21 mouse cellular contexts compared by ENCODE assay signal in the genomic region with DNA sequence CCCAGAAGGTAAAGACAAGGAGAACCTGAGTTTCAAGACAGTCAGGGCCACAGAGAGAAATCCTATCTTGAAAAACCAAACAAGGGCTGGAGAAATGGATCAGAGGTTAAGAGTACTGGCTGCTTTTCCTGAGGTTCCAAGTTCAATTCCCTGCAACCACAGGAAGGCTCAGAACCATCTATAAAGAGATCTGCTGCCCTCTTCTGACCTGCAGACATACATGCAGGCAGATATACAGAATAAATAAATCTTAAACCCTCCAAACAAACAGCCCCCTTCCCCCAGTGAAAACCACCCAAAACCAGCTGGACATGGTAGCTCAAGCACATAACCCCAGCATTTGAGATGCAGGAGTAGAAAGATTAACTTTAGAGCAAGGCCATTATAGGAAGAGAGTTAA. TPM values are rescaled to one million over a fixed set of nuclear protein-coding genes. Genes with fewer than 3 reads are reported as not detected.
DNase-seq lines count a peak whose midpoint lies in the region; ATAC-seq and TF ChIP-seq lines count a peak whose summit lies in the region.
"Had no signal": no experiment of that assay in that cellular context is flagged by ENCODE, and none has a peak within 500 bp of the region (broad histone marks: within the 10 kb centered on the region; RNA-seq: fewer than 3 reads in every experiment).

No protein-coding gene starts in this region.

- no peak for TF ChIP-seq POLR2A in ES-Bruce4 (IDR thresholded peaks at IDR 0.05; ENCODE audit: insufficient read depth, low read length)

- no peak overlapping the region for H3K9ac ChIP-seq in heart, postnatal 0 days (replicated peaks; ENCODE audit: low read depth, low read length)
- no peak overlapping the region for H3K9ac ChIP-seq in lung, embryonic 14.5 days
- H3K9ac ChIP-seq in ES-Bruce4 (ENCODE audit: low read depth, poor library complexity, severe bottlenecking), result 0 out of 2 replicates have a peak overlapping the region, but pooled peaks have one; percentile 35
- H3K9ac ChIP-seq: embryonic facial prominence, embryonic 15.5 days; limb, embryonic 12.5 days; liver, embryonic 13.5 days had no signal

- DNase-seq in heart, postnatal 0 days (ENCODE audit: low spot score), result no peak
- DNase-seq in heart, adult 18-20 months, result no peak
- no peak for DNase-seq in lung, embryonic 14.5 days
- no peak for DNase-seq in lung, postnatal 4 days
- no peak for DNase-seq in MN1 (ENCODE audit: low spot score)
- DNase-seq: adrenal gland, postnatal 10 days; cerebellum, adult 9-11 months; kidney, adult 9 months; kidney, postnatal 36 days; liver, embryonic 13.5 days; lung, postnatal 10 days; retina, postnatal 1 day; right cerebral cortex, postnatal 4 days had no signal

- peaks cover 67% of the 10 kb centered on the region for H3K36me3 ChIP-seq in heart, postnatal 0 days (replicated peaks; ENCODE audit: control insufficient read depth, insufficient read depth, low read length)
- H3K36me3 ChIP-seq in lung, embryonic 14.5 days (ENCODE audit: insufficient read depth), result peaks cover 87% of the 10 kb centered on the region
- H3K36me3 ChIP-seq in ES-Bruce4 (ENCODE audit: control insufficient read depth, insufficient read depth, low read length, poor library complexity, severe bottlenecking), result peaks cover 83% of the 10 kb centered on the region

- 0 out of 2 replicates have a peak, but pooled peaks have one; percentile 6 for TF ChIP-seq CTCF in heart, postnatal 0 days (IDR thresholded peaks at IDR 0.05; ENCODE audit: low read depth)
- 0 out of 2 replicates have a peak, but pooled peaks have one; percentile 3 for TF ChIP-seq CTCF in lung, embryonic 14.5 days (IDR thresholded peaks at IDR 0.05; ENCODE audit: low read depth)
- no peak for TF ChIP-seq CTCF in ES-Bruce4 (IDR thresholded peaks at IDR 0.05; ENCODE audit: low read depth, low read length)

- H3K4me2 ChIP-seq in heart, postnatal 0 days (ENCODE audit: low read depth, low read length), result no peak overlapping the region
- H3K4me2 ChIP-seq in lung, embryonic 14.5 days, result no peak overlapping the region
- H3K4me2 ChIP-seq: embryonic facial prominence, embryonic 15.5 days; limb, embryonic 12.5 days; liver, embryonic 13.5 days had no signal

- no peak for TF ChIP-seq EP300 in heart, postnatal 0 days (IDR thresholded peaks at IDR 0.05; ENCODE audit: low read depth)
- no peak for TF ChIP-seq EP300 in ES-Bruce4 (IDR thresholded peaks at IDR 0.05; ENCODE audit: insufficient read depth, low read depth, low read length)

- H3K4me3 ChIP-seq in heart, postnatal 0 days (ENCODE audit: low read depth, low read length), result no peak overlapping the region
- H3K4me3 ChIP-seq in lung, embryonic 14.5 days (ENCODE audit: low read depth, low read length), result no peak overlapping the region
- no peak overlapping the region for H3K4me3 ChIP-seq in ES-Bruce4 (ENCODE audit: low read depth, low read length)
- H3K4me3 ChIP-seq: embryonic facial prominence, embryonic 15.5 days; hindbrain, embryonic 10.5 days; limb, embryonic 12.5 days; liver, embryonic 13.5 days; megakaryocyte, embryonic 14.5 days had no signal

- H3K4me1 ChIP-seq in heart, postnatal 0 days (ENCODE audit: control insufficient read depth, insufficient read depth), result no peaks in the 10 kb centered on the region
- H3K4me1 ChIP-seq in lung, embryonic 14.5 days (ENCODE audit: insufficient read depth), result no peaks in the 10 kb centered on the region
- H3K4me1 ChIP-seq in ES-Bruce4 (ENCODE audit: control insufficient read depth, insufficient read depth, low read length), result no peaks in the 10 kb centered on the region
- H3K4me1 ChIP-seq: embryonic facial prominence, embryonic 15.5 days; hindbrain, embryonic 10.5 days; limb, embryonic 12.5 days; liver, embryonic 13.5 days had no signal

- ATAC-seq in heart, postnatal 0 days (ENCODE audit: insufficient read depth, low read depth), result no peak
- no peak for ATAC-seq in lung, embryonic 14.5 days (ENCODE audit: insufficient read depth)
- ATAC-seq in megakaryocyte progenitor cell, adult 5-6 weeks (replicated peaks; ENCODE audit: poor library complexity), result 0 out of 2 replicates have a peak, but pooled peaks have one; percentile 34
- ATAC-seq: midbrain, embryonic 16.5 days had no signal

- no peaks in the 10 kb centered on the region for H3K9me3 ChIP-seq in heart, postnatal 0 days (replicated peaks; ENCODE audit: control insufficient read depth, low read length)
- no peaks in the 10 kb centered on the region for H3K9me3 ChIP-seq in lung, embryonic 14.5 days (ENCODE audit: low read depth, low read length)
- H3K9me3 ChIP-seq in ES-Bruce4 (replicated peaks; ENCODE audit: control insufficient read depth, insufficient read depth, low read length, poor library complexity, severe bottlenecking), result no peaks in the 10 kb centered on the region
- H3K9me3 ChIP-seq: embryonic facial prominence, embryonic 15.5 days; hindbrain, embryonic 10.5 days; limb, embryonic 12.5 days; liver, embryonic 13.5 days; megakaryocyte, embryonic 14.5 days had no signal

- no peak overlapping the region for H3K27ac ChIP-seq in heart, postnatal 0 days (ENCODE audit: low read depth)
- no peak overlapping the region for H3K27ac ChIP-seq in lung, embryonic 14.5 days (ENCODE audit: low read depth)
- H3K27ac ChIP-seq in ES-Bruce4 (ENCODE audit: insufficient read depth, low read length), result no peak overlapping the region
- H3K27ac ChIP-seq: embryonic facial prominence, embryonic 15.5 days; hindbrain, embryonic 10.5 days; limb, embryonic 12.5 days; liver, embryonic 13.5 days had no signal

- no peaks in the 10 kb centered on the region for H3K27me3 ChIP-seq in heart, postnatal 0 days (ENCODE audit: control insufficient read depth, insufficient read depth, low read length)
- H3K27me3 ChIP-seq in lung, embryonic 14.5 days (ENCODE audit: insufficient read depth, low read length), result no peaks in the 10 kb centered on the region
- H3K27me3 ChIP-seq in ES-Bruce4 (ENCODE audit: control insufficient read depth, insufficient read depth, low read length, poor library complexity, severe bottlenecking), result no peaks in the 10 kb centered on the region
- H3K27me3 ChIP-seq: embryonic facial prominence, embryonic 15.5 days; limb, embryonic 12.5 days; liver, embryonic 13.5 days; megakaryocyte, embryonic 14.5 days had no signal

RNA-seq across cellular contexts. Expression of gene Gas2l1, which starts 10.6 kb away (rescaled TPM):
- total RNA-seq in heart, postnatal 0 days (2014; rRNA removed; ENCODE audit: low replicate concordance), result 21.9 and 28.5 TPM in 2 replicates
- 11.5 and 12.0 TPM in 2 replicates for polyA plus RNA-seq in heart, postnatal 0 days (2015; fragmentation: Nextera tagmentation; extraction: Ambion mirVana)
- total RNA-seq in heart, adult 18-20 months (2021), result 10 to 100 TPM; 16.1 to 17.6 TPM
- polyA plus RNA-seq in lung, embryonic 14.5 days (2014; fragmentation: Nextera tagmentation; extraction: Ambion mirVana), result 33.2 and 36.3 TPM in 2 replicates
- 28.4 and 31.8 TPM in 2 replicates for polyA plus RNA-seq in ES-Bruce4 (2011; ENCODE audit: insufficient read depth, insufficient read length, low read depth, missing spikeins)
- 0.22 and 0.46 TPM in 2 replicates for total RNA-seq in megakaryocyte progenitor cell, adult 5-6 weeks (2015)
- 0.58 TPM in 1 of 2 replicates, not detected in the other for total RNA-seq in megakaryocyte progenitor cell, adult 5-6 weeks (2017)

RNA-seq across cellular contexts. Expression of gene Rasl10a, which starts 17.8 kb away (rescaled TPM):
- total RNA-seq in heart, postnatal 0 days (2014; rRNA removed; ENCODE audit: low replicate concordance), result 2.7 TPM in 1 of 2 replicates, not detected in the other
- polyA plus RNA-seq in heart, postnatal 0 days (2015; fragmentation: Nextera tagmentation; extraction: Ambion mirVana), result 0.85 and 1.1 TPM in 2 replicates
- 1 to 10 TPM; 3.8 to 5.6 TPM for total RNA-seq in heart, adult 18-20 months (2021)
- polyA plus RNA-seq in lung, embryonic 14.5 days (2014; fragmentation: Nextera tagmentation; extraction: Ambion mirVana), result 0.75 and 0.78 TPM in 2 replicates
- 4.2 and 4.4 TPM in 2 replicates for polyA plus RNA-seq in ES-Bruce4 (2011; ENCODE audit: insufficient read depth, insufficient read length, low read depth, missing spikeins)
- not detected in 2 replicates for total RNA-seq in megakaryocyte progenitor cell, adult 5-6 weeks (2015)
- total RNA-seq in megakaryocyte progenitor cell, adult 5-6 weeks (2017), result not detected in 2 replicates
- total RNA-seq: granulocyte monocyte progenitor cell, adult 5-6 weeks had no signal

RNA-seq across cellular contexts. Expression of gene Rhbdd3, which starts 23.0 kb away (rescaled TPM):
- 17.9 and 50.4 TPM in 2 replicates for total RNA-seq in heart, postnatal 0 days (2014; rRNA removed; ENCODE audit: low replicate concordance)
- 28.5 and 28.8 TPM in 2 replicates for polyA plus RNA-seq in heart, postnatal 0 days (2015; fragmentation: Nextera tagmentation; extraction: Ambion mirVana)
- total RNA-seq in heart, adult 18-20 months (2021), result 10 to 100 TPM; 25.6 to 28.2 TPM
- 27.9 and 29.9 TPM in 2 replicates for polyA plus RNA-seq in lung, embryonic 14.5 days (2014; fragmentation: Nextera tagmentation; extraction: Ambion mirVana)
- 18.3 and 20.3 TPM in 2 replicates for polyA plus RNA-seq in ES-Bruce4 (2011; ENCODE audit: insufficient read depth, insufficient read length, low read depth, missing spikeins)
- 8.5 and 10.2 TPM in 2 replicates for total RNA-seq in megakaryocyte progenitor cell, adult 5-6 weeks (2015)
- 22.2 and 33.8 TPM in 2 replicates for total RNA-seq in megakaryocyte progenitor cell, adult 5-6 weeks (2017)

RNA-seq across cellular contexts. Expression of gene Ewsr1, which starts 23.3 kb away (rescaled TPM):
- 213 and 286 TPM in 2 replicates for total RNA-seq in heart, postnatal 0 days (2014; rRNA removed; ENCODE audit: low replicate concordance)
- polyA plus RNA-seq in heart, postnatal 0 days (2015; fragmentation: Nextera tagmentation; extraction: Ambion mirVana), result 204 and 238 TPM in 2 replicates
- total RNA-seq in heart, adult 18-20 months (2021), result 100 to 1,000 TPM in 1 of 2 experiments, 10 to 100 TPM in 1; 70.0 to 104 TPM
- polyA plus RNA-seq in lung, embryonic 14.5 days (2014; fragmentation: Nextera tagmentation; extraction: Ambion mirVana), result 398 and 449 TPM in 2 replicates
- 1,045 and 1,093 TPM in 2 replicates for polyA plus RNA-seq in ES-Bruce4 (2011; ENCODE audit: insufficient read depth, insufficient read length, low read depth, missing spikeins)
- 183 and 217 TPM in 2 replicates for total RNA-seq in megakaryocyte progenitor cell, adult 5-6 weeks (2015)
- 513 and 628 TPM in 2 replicates for total RNA-seq in megakaryocyte progenitor cell, adult 5-6 weeks (2017)

Comparison
In these comparisons a context has a peak if more than half of its experiments do, and no peak if none do; other contexts are left out.
1. RNA of gene Gas2l1, which starts 10.6 kb away (total RNA-seq): 21.9 to 28.5 TPM in heart, postnatal 0 days and 16.1 to 17.6 TPM in heart, adult 18-20 months; 0.22 to 0.58 TPM in megakaryocyte progenitor cell, adult 5-6 weeks; every median in the first group is over 10 times any median in the second.